Mouse (Mus musculus): ENCODE results near the gene Oat.

GRCm38 (mm10) chr7:132554091-132554490, 22.1 kb downstream of the Oat start:
- TF ChIP-seq POLR2A (IDR thresholded peaks at IDR 0.05; ENCODE audit: control insufficient read depth, low read depth, low read length) (no peak), CTCF (IDR thresholded peaks at IDR 0.05; ENCODE audit: control insufficient read depth, insufficient read depth, insufficient replicate concordance, low read depth, low read length) (no peak)
